In the genomic region with DNA sequence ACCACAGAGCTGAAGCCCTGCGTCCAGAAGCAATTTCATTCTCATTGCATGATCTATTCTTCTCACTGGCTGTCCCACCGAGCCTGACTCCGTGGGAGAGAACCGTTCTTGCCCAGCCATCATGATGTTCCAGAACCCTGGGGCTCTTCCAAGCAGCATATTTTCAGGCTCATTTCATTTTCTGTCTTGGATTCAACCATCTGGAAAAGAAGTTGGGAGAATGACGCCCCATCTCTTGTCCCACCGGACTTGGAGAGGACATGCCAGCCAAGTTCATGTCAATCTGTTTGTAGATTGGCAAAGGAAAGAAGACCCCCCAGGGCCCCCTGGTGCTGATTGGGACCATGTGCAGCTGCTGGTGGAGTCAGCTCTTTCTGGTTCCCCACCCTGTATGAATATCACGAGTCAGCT, we compare ENCODE assay signal across 9 mouse cellular contexts.
DNase-seq lines count a peak whose midpoint lies in the region; ATAC-seq and TF ChIP-seq lines count a peak whose summit lies in the region.
"Had no signal": no experiment of that assay in that cellular context is flagged by ENCODE, and none has a peak within 500 bp of the region (broad histone marks: within the 10 kb centered on the region; RNA-seq: fewer than 3 reads in every experiment).

No protein-coding gene starts in this region.

- no peak; the same call in 1 of the 2 replicates for ATAC-seq in midbrain, postnatal 0 days (ENCODE audit: low FRiP score)
- no peak for ATAC-seq in midbrain, embryonic 14.5 days (ENCODE audit: low FRiP score, low TSS enrichment)

- no peaks in the 10 kb centered on the region for H3K27me3 ChIP-seq in midbrain, postnatal 0 days (ENCODE audit: insufficient read depth, low read length)
- H3K27me3 ChIP-seq in midbrain, embryonic 14.5 days (ENCODE audit: control insufficient read depth, insufficient read depth, low read length) = no peaks in the 10 kb centered on the region
- H3K27me3 ChIP-seq: limb, embryonic 15.5 days had no signal

- H3K4me1 ChIP-seq in midbrain, postnatal 0 days (ENCODE audit: insufficient read depth, low read length) = no peaks in the 10 kb centered on the region
- no peaks in the 10 kb centered on the region for H3K4me1 ChIP-seq in midbrain, embryonic 14.5 days (ENCODE audit: control insufficient read depth, insufficient read depth, low read length)
- H3K4me1 ChIP-seq: limb, embryonic 15.5 days had no signal

- no peak overlapping the region for H3K9ac ChIP-seq in midbrain, postnatal 0 days (replicated peaks; ENCODE audit: low read length, poor library complexity, severe bottlenecking)
- H3K9ac ChIP-seq in midbrain, embryonic 14.5 days (replicated peaks; ENCODE audit: low read length) = no peak overlapping the region
- H3K9ac ChIP-seq: limb, embryonic 15.5 days had no signal

- H3K27ac ChIP-seq in midbrain, postnatal 0 days (ENCODE audit: low read depth, low read length) = no peak overlapping the region
- H3K27ac ChIP-seq in midbrain, embryonic 14.5 days (replicated peaks; ENCODE audit: low read depth, low read length) = no peak overlapping the region
- H3K27ac ChIP-seq: limb, embryonic 15.5 days had no signal

- no peak for TF ChIP-seq CTCF in midbrain, postnatal 0 days (IDR thresholded peaks at IDR 0.05)

- 76% methylated on average over 7 of the region's 7 CpGs for WGBS in midbrain, postnatal 0 days
- WGBS in midbrain, embryonic 14.5 days = 88% methylated on average over 7 of the region's 7 CpGs

- peak; percentile 18 to 49 for DNase-seq in cerebellum, postnatal 14 days
- no peak for DNase-seq in cerebellum, adult 9-11 months
- peak; percentile 78 for DNase-seq in midbrain, postnatal 0 days (ENCODE audit: low spot score)
- DNase-seq in midbrain, embryonic 14.5 days = no peak
- peak; percentile 41 for DNase-seq in heart, postnatal 4 days
- peak; percentile 12 for DNase-seq in ovary, postnatal 14 days (ENCODE audit: low spot score)
- DNase-seq in spleen, postnatal 4 days (ENCODE audit: low spot score in 2 of 2) = no peak
- no peak for DNase-seq in thymus, postnatal 25 days

- H3K4me3 ChIP-seq in midbrain, postnatal 0 days (ENCODE audit: low read depth, low read length) = no peak overlapping the region
- no peak overlapping the region for H3K4me3 ChIP-seq in midbrain, embryonic 14.5 days (replicated peaks; ENCODE audit: low read depth, low read length)
- H3K4me3 ChIP-seq: limb, embryonic 15.5 days had no signal

- H3K36me3 ChIP-seq in midbrain, postnatal 0 days (ENCODE audit: insufficient read depth, low read length) = no peaks in the 10 kb centered on the region
- no peaks in the 10 kb centered on the region for H3K36me3 ChIP-seq in midbrain, embryonic 14.5 days (ENCODE audit: control insufficient read depth, insufficient read depth, low read length)
- H3K36me3 ChIP-seq: limb, embryonic 15.5 days had no signal

- no peaks in the 10 kb centered on the region for H3K9me3 ChIP-seq in midbrain, postnatal 0 days (ENCODE audit: low read length)
- no peaks in the 10 kb centered on the region for H3K9me3 ChIP-seq in midbrain, embryonic 14.5 days (ENCODE audit: control insufficient read depth, low read length)
- H3K9me3 ChIP-seq: limb, embryonic 15.5 days had no signal

- no peak overlapping the region for H3K4me2 ChIP-seq in midbrain, postnatal 0 days (ENCODE audit: low read depth, low read length, poor library complexity, severe bottlenecking)
- H3K4me2 ChIP-seq in midbrain, embryonic 14.5 days (ENCODE audit: low read length) = no peak overlapping the region
- H3K4me2 ChIP-seq: limb, embryonic 15.5 days had no signal

Comparison
In these comparisons a context has a peak if more than half of its experiments do, and no peak if none do; other contexts are left out.
1. DNase-seq: peak in cerebellum, postnatal 14 days (2 of 2), midbrain, postnatal 0 days (single experiment), heart, postnatal 4 days (single experiment) and ovary, postnatal 14 days (single experiment); none in cerebellum, adult 9-11 months (single experiment), midbrain, embryonic 14.5 days (single experiment), spleen, postnatal 4 days (0 of 2) and thymus, postnatal 25 days (single experiment).